9 mouse cellular contexts compared by ENCODE assay signal in genomic region chr5:36226296-36226695, GRCm38 (mm10). TPM values are rescaled to one million over a fixed set of nuclear protein-coding genes. Genes with fewer than 3 reads are reported as not detected.
DNase-seq lines count a peak whose midpoint lies in the region; ATAC-seq and TF ChIP-seq lines count a peak whose summit lies in the region.
"Had no signal": no experiment of that assay in that cellular context is flagged by ENCODE, and none has a peak within 500 bp of the region (broad histone marks: within the 10 kb centered on the region; RNA-seq: fewer than 3 reads in every experiment).

No protein-coding gene starts in this region.

- 44% methylated on average over 11 of the region's 11 CpGs for WGBS in forebrain, postnatal 0 days
- 74% methylated on average over 11 of the region's 11 CpGs for WGBS in forebrain, embryonic 13.5 days
- 44% methylated on average over 11 of the region's 11 CpGs for WGBS in lung, postnatal 0 days
- WGBS in stomach, embryonic 14.5 days, result 50% methylated on average over 11 of the region's 11 CpGs
- 73% methylated on average over 11 of the region's 11 CpGs for WGBS in cerebellum, adult 2 months

- no peaks in the 10 kb centered on the region for H3K36me3 ChIP-seq in forebrain, postnatal 0 days (ENCODE audit: insufficient read depth)
- H3K36me3 ChIP-seq in forebrain, embryonic 13.5 days (ENCODE audit: poor library complexity, severe bottlenecking), result no peaks in the 10 kb centered on the region
- no peaks in the 10 kb centered on the region for H3K36me3 ChIP-seq in lung, postnatal 0 days (ENCODE audit: insufficient read depth, low read length)
- H3K36me3 ChIP-seq in stomach, embryonic 14.5 days (ENCODE audit: control insufficient read depth, insufficient read depth, low read length), result no peaks in the 10 kb centered on the region

- H3K9me3 ChIP-seq in forebrain, postnatal 0 days (ENCODE audit: low read length), result no peaks in the 10 kb centered on the region
- no peaks in the 10 kb centered on the region for H3K9me3 ChIP-seq in forebrain, embryonic 13.5 days (replicated peaks)
- H3K9me3 ChIP-seq in lung, postnatal 0 days (ENCODE audit: low read length), result no peaks in the 10 kb centered on the region
- H3K9me3 ChIP-seq in stomach, embryonic 14.5 days (ENCODE audit: control insufficient read depth, low read depth, low read length), result no peaks in the 10 kb centered on the region

- peak; percentile 48; the same call in 1 of the 2 replicates for ATAC-seq in forebrain, postnatal 0 days
- ATAC-seq in forebrain, embryonic 13.5 days, result no peak
- peak; percentile 84 for ATAC-seq in lung, postnatal 0 days
- ATAC-seq in stomach, embryonic 14.5 days (ENCODE audit: insufficient number of reproducible peaks, insufficient read depth, low FRiP score, low read depth), result 0 out of 2 replicates have a peak, but pooled peaks have one; percentile 4

- no peaks in the 10 kb centered on the region for H3K27me3 ChIP-seq in forebrain, postnatal 0 days (ENCODE audit: insufficient read depth, low read length)
- no peaks in the 10 kb centered on the region for H3K27me3 ChIP-seq in forebrain, embryonic 13.5 days
- H3K27me3 ChIP-seq in lung, postnatal 0 days (replicated peaks; ENCODE audit: insufficient read depth, low read length), result no peaks in the 10 kb centered on the region
- no peaks in the 10 kb centered on the region for H3K27me3 ChIP-seq in stomach, embryonic 14.5 days (ENCODE audit: control insufficient read depth, insufficient read depth, low read length)
- H3K27me3 ChIP-seq in cerebellum, adult 2 months (ENCODE audit: control insufficient read depth, insufficient read depth, low read length), result no peaks in the 10 kb centered on the region

- 0 out of 2 replicates have a peak overlapping the region, but pooled peaks have one; percentile 2 for H3K27ac ChIP-seq in forebrain, postnatal 0 days (ENCODE audit: low read depth, low read length)
- no peak overlapping the region for H3K27ac ChIP-seq in forebrain, embryonic 13.5 days
- peak overlapping the region; percentile 60 for H3K27ac ChIP-seq in lung, postnatal 0 days (ENCODE audit: low read length)
- peak overlapping the region; percentile 76 for H3K27ac ChIP-seq in stomach, embryonic 14.5 days (ENCODE audit: low read length)
- no peak overlapping the region for H3K27ac ChIP-seq in cerebellum, adult 2 months (ENCODE audit: insufficient read depth, low read length)

- DNase-seq in forebrain, postnatal 0 days, result peak; percentile 58
- DNase-seq in lung, postnatal 0 days (ENCODE audit: low spot score), result peak; percentile 36
- DNase-seq in lung, adult 18-20 months, result no peak
- DNase-seq in kidney, postnatal 4 days, result peak; percentile 38 to 60
- no peak for DNase-seq in spleen, postnatal 10 days (ENCODE audit: low spot score in 2 of 2)
- no peak for DNase-seq in cerebellum, adult 2 months

- no peak; the same call in 1 of the 2 replicates for TF ChIP-seq EP300 in lung, postnatal 0 days (IDR thresholded peaks at IDR 0.05)

- no peak for TF ChIP-seq POLR2A in cerebellum, adult 2 months (IDR thresholded peaks at IDR 0.05; ENCODE audit: borderline replicate concordance, insufficient read depth, low read length)

- H3K9ac ChIP-seq in forebrain, postnatal 0 days, result no peak overlapping the region
- no peak overlapping the region for H3K9ac ChIP-seq in forebrain, embryonic 13.5 days
- H3K9ac ChIP-seq in lung, postnatal 0 days (replicated peaks; ENCODE audit: low read depth), result no peak overlapping the region
- no peak overlapping the region for H3K9ac ChIP-seq in stomach, embryonic 14.5 days (replicated peaks; ENCODE audit: low read depth, low read length)

- H3K4me1 ChIP-seq in forebrain, postnatal 0 days (ENCODE audit: insufficient read depth), result no peaks in the 10 kb centered on the region; the same call in none of the 2 replicates
- H3K4me1 ChIP-seq in forebrain, embryonic 13.5 days, result peaks cover 34% of the 10 kb centered on the region
- H3K4me1 ChIP-seq in lung, postnatal 0 days (ENCODE audit: insufficient read depth, low read depth, low read length), result no peaks in the 10 kb centered on the region
- peaks cover 12% of the 10 kb centered on the region; the same call in 1 of the 2 replicates for H3K4me1 ChIP-seq in stomach, embryonic 14.5 days (ENCODE audit: control insufficient read depth, insufficient read depth, low read length)
- H3K4me1 ChIP-seq in cerebellum, adult 2 months (ENCODE audit: control insufficient read depth, insufficient read depth, low read length), result no peaks in the 10 kb centered on the region; the same call in 1 of the 2 replicates

- TF ChIP-seq CTCF in forebrain, postnatal 0 days (IDR thresholded peaks at IDR 0.05; ENCODE audit: low read depth), result no peak
- TF ChIP-seq CTCF in lung, postnatal 0 days (IDR thresholded peaks at IDR 0.05), result no peak
- no peak for TF ChIP-seq CTCF in cerebellum, adult 2 months (IDR thresholded peaks at IDR 0.05; ENCODE audit: borderline replicate concordance, insufficient read depth, low read depth, low read length)

- no peak overlapping the region for H3K4me3 ChIP-seq in forebrain, postnatal 0 days (ENCODE audit: low read depth, low read length)
- no peak overlapping the region for H3K4me3 ChIP-seq in forebrain, embryonic 13.5 days
- no peak overlapping the region for H3K4me3 ChIP-seq in lung, postnatal 0 days (ENCODE audit: low read depth, low read length)
- H3K4me3 ChIP-seq in stomach, embryonic 14.5 days (ENCODE audit: low read depth, low read length), result no peak overlapping the region
- no peak overlapping the region for H3K4me3 ChIP-seq in cerebellum, adult 2 months (replicated peaks; ENCODE audit: insufficient read depth, low read depth, low read length)

- no peak overlapping the region; the same call in 1 of the 2 replicates for H3K4me2 ChIP-seq in forebrain, postnatal 0 days (ENCODE audit: low read depth)
- H3K4me2 ChIP-seq in forebrain, embryonic 13.5 days, result no peak overlapping the region
- H3K4me2 ChIP-seq in lung, postnatal 0 days (replicated peaks; ENCODE audit: low read depth, low read length), result no peak overlapping the region
- no peak overlapping the region for H3K4me2 ChIP-seq in stomach, embryonic 14.5 days (replicated peaks; ENCODE audit: low read depth, low read length)

RNA-seq across cellular contexts. Expression of gene Psapl1, which starts 22.5 kb away (rescaled TPM):
- total RNA-seq in forebrain, postnatal 0 days (2014; rRNA removed), result not detected in 2 replicates
- polyA plus RNA-seq in forebrain, postnatal 0 days (2015; fragmentation: Nextera tagmentation; extraction: Ambion mirVana), result not detected in 2 replicates
- polyA plus RNA-seq in forebrain, embryonic 13.5 days (2015; fragmentation: Nextera tagmentation; extraction: Ambion mirVana), result 0.06 and 0.09 TPM in 2 replicates
- polyA plus RNA-seq in lung, postnatal 0 days (2015; fragmentation: Nextera tagmentation; extraction: Ambion mirVana), result 0.93 and 1.0 TPM in 2 replicates
- 2.4 and 3.3 TPM in 2 replicates for polyA plus RNA-seq in stomach, embryonic 14.5 days (2014; fragmentation: Nextera tagmentation; extraction: Ambion mirVana)
- not detected in 2 replicates for polyA plus RNA-seq in cerebellum, adult 2 months (2012; rRNA removed)
- total RNA-seq: layer of hippocampus, postnatal 14 days had no signal

Comparison
In these comparisons a context has a peak if more than half of its experiments do, and no peak if none do; other contexts are left out.
1. DNase-seq: peak in forebrain, postnatal 0 days (single experiment), lung, postnatal 0 days (single experiment) and kidney, postnatal 4 days (2 of 2); none in lung, adult 18-20 months (0 of 2), spleen, postnatal 10 days (0 of 2) and cerebellum, adult 2 months (0 of 2).
2. H3K27ac ChIP-seq: peak in forebrain, postnatal 0 days (single experiment), lung, postnatal 0 days (single experiment) and stomach, embryonic 14.5 days (single experiment); none in forebrain, embryonic 13.5 days (single experiment) and cerebellum, adult 2 months (single experiment).